Mouse (Mus musculus) kidney, adult 2 months (tissue): ENCODE results near the gene Glod5.
"Not testable (repeated sequence)": the region's sequence is repeated elsewhere in the genome, so short reads cannot be mapped to it uniquely, and the experiment has no call there.

Experiments used
- CTCF ChIP-seq: fragments of 200-500 bp; conservative IDR thresholded peaks from 2 replicates; pipeline ENCODE4 v1.5.1; 2011; ENCODE audit warnings: low read depth, mild to moderate bottlenecking, control low read depth, low read length, moderate library complexity, mixed read lengths; ENCODE audit not compliant: insufficient read depth, insufficient read length
- POLR2A ChIP-seq: fragments of 200-500 bp; IDR thresholded peaks from one replicate; pipeline ENCODE4 v1.6.1; 2011; ENCODE audit warnings: low read depth, low read length, control low read depth

GRCm38 (mm10) chrX:8009356-8009755 lies 8.9 kb downstream of the Glod5 start:
- not testable (repeated sequence) for TF ChIP-seq CTCF, POLR2A
